Mouse (Mus musculus) ES-E14 (cell line): Measurements from ENCODE around the gene Bmp2k.

Experiments
- HCFC1 ChIP-seq: IDR thresholded peaks from 2 replicates; pipeline ENCODE4 v1.6.1; 2012; ENCODE audit warnings: low read length, inconsistent platforms, borderline replicate concordance; ENCODE audit not compliant: insufficient read depth
- ZNF384 ChIP-seq: IDR thresholded peaks from 2 replicates; pipeline ENCODE4 v1.6.1; 2012; ENCODE audit warnings: low read depth, low read length, inconsistent platforms

DNA sequence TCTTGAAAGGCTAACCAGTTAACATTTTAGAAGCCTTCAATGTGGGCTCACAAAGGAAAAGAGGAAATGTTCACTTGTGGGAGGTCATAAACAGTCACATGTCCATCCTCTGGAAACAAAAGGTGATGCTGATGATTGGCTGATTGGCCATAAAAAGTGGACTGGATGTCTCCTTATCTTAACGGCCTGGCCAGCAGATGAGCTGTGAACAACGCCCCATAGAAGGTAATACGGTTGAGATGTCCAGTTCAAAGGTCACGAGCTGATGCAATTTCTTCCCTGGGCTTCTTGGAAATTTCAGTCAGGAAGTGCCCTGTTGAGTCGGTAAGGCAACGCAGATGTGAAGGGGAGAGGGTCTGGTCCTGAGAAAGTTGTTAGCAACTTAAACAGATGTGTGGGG is 28.9 kb upstream of the Bmp2k start:
- TF ChIP-seq ZNF384 (no peak), HCFC1 (no peak)
